Mouse (Mus musculus): ENCODE results near the gene Klhl8. TPM values are rescaled to one million over a fixed set of nuclear protein-coding genes. Genes with fewer than 3 reads are reported as not detected.

Klhl8 gene
- polyA plus RNA-seq, 1 experiment from 2014 or later = 14.1 TPM

GRCm38 (mm10) chr5:103908851-103909250 lies 2.2 kb downstream of the Klhl8 start:
- H3K4me2 ChIP-seq (ENCODE audit: low read depth, low read length) = no peak overlapping the region
- no peaks in the 10 kb centered on the region for H3K9me3 ChIP-seq (replicated peaks; ENCODE audit: control insufficient read depth, low read length)
- no peak overlapping the region for H3K27ac ChIP-seq (ENCODE audit: low read length)
- H3K36me3 ChIP-seq (ENCODE audit: control insufficient read depth, insufficient read depth, low read length) = no peaks in the 10 kb centered on the region
- 0 out of 2 replicates have a peak, but pooled peaks cover 8% of the 10 kb centered on the region for H3K4me1 ChIP-seq (ENCODE audit: control insufficient read depth, insufficient read depth, low read length)
- WGBS = 63% methylated on average over 7 of the region's 7 CpGs
- H3K27me3 ChIP-seq (ENCODE audit: control insufficient read depth, insufficient read depth, low read length) = no peaks in the 10 kb centered on the region
- no peak overlapping the region for H3K4me3 ChIP-seq (replicated peaks; ENCODE audit: low read length)
- H3K9ac ChIP-seq (ENCODE audit: low read length) = no peak overlapping the region
- no peak for ATAC-seq (ENCODE audit: insufficient read depth, low FRiP score)

GRCm38 (mm10) chr5:103907844-103908243 lies 3.2 kb downstream of the Klhl8 start:
- H3K9ac ChIP-seq (ENCODE audit: low read length) = no peak overlapping the region
- H3K4me2 ChIP-seq (ENCODE audit: low read depth, low read length) = no peak overlapping the region
- 0 out of 2 replicates have a peak, but pooled peaks cover 8% of the 10 kb centered on the region for H3K4me1 ChIP-seq (ENCODE audit: control insufficient read depth, insufficient read depth, low read length)
- H3K27me3 ChIP-seq (ENCODE audit: control insufficient read depth, insufficient read depth, low read length) = no peaks in the 10 kb centered on the region
- H3K27ac ChIP-seq (ENCODE audit: low read length) = no peak overlapping the region
- ATAC-seq (ENCODE audit: insufficient read depth, low FRiP score) = no peak
- no peaks in the 10 kb centered on the region for H3K36me3 ChIP-seq (ENCODE audit: control insufficient read depth, insufficient read depth, low read length)
- 82% methylated on average over 4 of the region's 4 CpGs for WGBS
- H3K4me3 ChIP-seq (replicated peaks; ENCODE audit: low read length) = no peak overlapping the region
- H3K9me3 ChIP-seq (replicated peaks; ENCODE audit: control insufficient read depth, low read length) = no peaks in the 10 kb centered on the region

GRCm38 (mm10) chr5:103906173-103906572 lies 4.9 kb downstream of the Klhl8 start:
- Histone ChIP-seq H3K4me2 (ENCODE audit: low read depth, low read length) (no peak overlapping the region), H3K4me3 (replicated peaks; ENCODE audit: low read length) (no peak overlapping the region), H3K9ac (ENCODE audit: low read length) (no peak overlapping the region), H3K9me3 (replicated peaks; ENCODE audit: control insufficient read depth, low read length) (no peaks in the 10 kb centered on the region), H3K4me1 (ENCODE audit: control insufficient read depth, insufficient read depth, low read length) (peaks cover 12% of the 10 kb centered on the region; the same call in 1 of the 2 replicates), H3K27ac (ENCODE audit: low read length) (no peak overlapping the region), H3K27me3 (ENCODE audit: control insufficient read depth, insufficient read depth, low read length) (no peaks in the 10 kb centered on the region), H3K36me3 (ENCODE audit: control insufficient read depth, insufficient read depth, low read length) (no peaks in the 10 kb centered on the region)
- ATAC-seq (ENCODE audit: insufficient read depth, low FRiP score) = no peak
- WGBS = 79% methylated on average over 6 of the region's 6 CpGs

GRCm38 (mm10) chr5:103898310-103898709 lies 12.7 kb downstream of the Klhl8 start:
- no peak overlapping the region for H3K27ac ChIP-seq (ENCODE audit: low read length)
- H3K27me3 ChIP-seq (ENCODE audit: control insufficient read depth, insufficient read depth, low read length) = no peaks in the 10 kb centered on the region
- no peak overlapping the region for H3K4me3 ChIP-seq (replicated peaks; ENCODE audit: low read length)
- no peak for ATAC-seq (ENCODE audit: insufficient read depth, low FRiP score)
- WGBS = 27% methylated on average over 1 of the region's 1 CpGs
- no peaks in the 10 kb centered on the region for H3K36me3 ChIP-seq (ENCODE audit: control insufficient read depth, insufficient read depth, low read length)
- no peak overlapping the region for H3K4me2 ChIP-seq (ENCODE audit: low read depth, low read length)
- H3K9me3 ChIP-seq (replicated peaks; ENCODE audit: control insufficient read depth, low read length) = no peaks in the 10 kb centered on the region
- peaks cover 5% of the 10 kb centered on the region; the same call in 1 of the 2 replicates for H3K4me1 ChIP-seq (ENCODE audit: control insufficient read depth, insufficient read depth, low read length)
- H3K9ac ChIP-seq (ENCODE audit: low read length) = no peak overlapping the region

GRCm38 (mm10) chr5:103889766-103890165 lies 21.3 kb downstream of the Klhl8 start:
- 46% methylated on average over 15 of the region's 15 CpGs for WGBS
- Histone ChIP-seq H3K4me1 (ENCODE audit: control insufficient read depth, insufficient read depth, low read length) (peaks cover 3% of the 10 kb centered on the region; the same call in 1 of the 2 replicates), H3K9me3 (replicated peaks; ENCODE audit: control insufficient read depth, low read length) (no peaks in the 10 kb centered on the region), H3K4me3 (replicated peaks; ENCODE audit: low read length) (no peak overlapping the region), H3K36me3 (ENCODE audit: control insufficient read depth, insufficient read depth, low read length) (no peaks in the 10 kb centered on the region), H3K9ac (ENCODE audit: low read length) (no peak overlapping the region), H3K27ac (ENCODE audit: low read length) (no peak overlapping the region), H3K27me3 (ENCODE audit: control insufficient read depth, insufficient read depth, low read length) (no peaks in the 10 kb centered on the region), H3K4me2 (ENCODE audit: low read depth, low read length) (no peak overlapping the region)
- no peak for ATAC-seq (ENCODE audit: insufficient read depth, low FRiP score)

DNA sequence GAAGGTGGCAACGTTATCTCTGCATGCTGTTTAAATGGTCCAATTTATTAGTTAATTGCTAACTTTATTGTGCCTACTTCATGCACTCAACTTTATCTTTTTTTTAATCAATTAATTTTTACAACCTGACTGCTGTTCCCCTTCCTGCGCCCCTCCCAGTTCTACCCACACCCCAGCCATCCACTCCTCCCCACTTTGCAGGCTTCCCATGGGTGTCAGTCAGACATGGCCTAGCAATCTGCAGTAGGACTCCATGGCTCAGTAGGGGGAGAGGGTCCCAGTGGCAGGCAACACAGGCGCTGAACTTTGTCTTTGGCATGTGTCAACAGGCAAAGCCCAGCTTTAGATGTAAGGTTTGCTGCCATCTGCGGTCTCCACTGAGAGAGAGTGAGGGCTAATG lies 47.3 kb downstream of the Klhl8 start:
- no peak overlapping the region for H3K9ac ChIP-seq (ENCODE audit: low read length)
- WGBS = 88% methylated on average over 4 of the region's 4 CpGs
- H3K36me3 ChIP-seq (ENCODE audit: control insufficient read depth, insufficient read depth, low read length) = no peaks in the 10 kb centered on the region
- no peak for ATAC-seq (ENCODE audit: insufficient read depth, low FRiP score)
- no peaks in the 10 kb centered on the region for H3K9me3 ChIP-seq (replicated peaks; ENCODE audit: control insufficient read depth, low read length)
- no peaks in the 10 kb centered on the region for H3K4me1 ChIP-seq (ENCODE audit: control insufficient read depth, insufficient read depth, low read length)
- H3K27ac ChIP-seq (ENCODE audit: low read length) = no peak overlapping the region
- no peak overlapping the region for H3K4me3 ChIP-seq (replicated peaks; ENCODE audit: low read length)
- H3K27me3 ChIP-seq (ENCODE audit: control insufficient read depth, insufficient read depth, low read length) = no peaks in the 10 kb centered on the region
- no peak overlapping the region for H3K4me2 ChIP-seq (ENCODE audit: low read depth, low read length)

GRCm38 (mm10) chr5:103860622-103861021 lies 50.4 kb downstream of the Klhl8 start:
- ATAC-seq (ENCODE audit: insufficient read depth, low FRiP score) = no peak
- WGBS = 89% methylated on average over 11 of the region's 11 CpGs
- no peaks in the 10 kb centered on the region for H3K36me3 ChIP-seq (ENCODE audit: control insufficient read depth, insufficient read depth, low read length)
- H3K9me3 ChIP-seq (replicated peaks; ENCODE audit: control insufficient read depth, low read length) = no peaks in the 10 kb centered on the region
- H3K27me3 ChIP-seq (ENCODE audit: control insufficient read depth, insufficient read depth, low read length) = no peaks in the 10 kb centered on the region
- H3K4me3 ChIP-seq (replicated peaks; ENCODE audit: low read length) = no peak overlapping the region
- no peak overlapping the region for H3K4me2 ChIP-seq (ENCODE audit: low read depth, low read length)
- no peaks in the 10 kb centered on the region for H3K4me1 ChIP-seq (ENCODE audit: control insufficient read depth, insufficient read depth, low read length)
- no peak overlapping the region for H3K9ac ChIP-seq (ENCODE audit: low read length)
- H3K27ac ChIP-seq (ENCODE audit: low read length) = no peak overlapping the region

- Histone ChIP-seq H3K9ac (ENCODE audit: low read length) (no peak overlapping the region), H3K4me1 (ENCODE audit: control insufficient read depth, insufficient read depth, low read length) (no peaks in the 10 kb centered on the region), H3K27ac (ENCODE audit: low read length) (no peak overlapping the region), H3K4me2 (ENCODE audit: low read depth, low read length) (no peak overlapping the region), H3K4me3 (replicated peaks; ENCODE audit: low read length) (no peak overlapping the region), H3K9me3 (replicated peaks; ENCODE audit: control insufficient read depth, low read length) (no peaks in the 10 kb centered on the region), H3K36me3 (ENCODE audit: control insufficient read depth, insufficient read depth, low read length) (no peaks in the 10 kb centered on the region; the same call in 1 of the 2 replicates), H3K27me3 (ENCODE audit: control insufficient read depth, insufficient read depth, low read length) (no peaks in the 10 kb centered on the region)
- no peak for ATAC-seq (ENCODE audit: insufficient read depth, low FRiP score)
- 88% methylated on average over 2 of the region's 2 CpGs for WGBS
Observed at GRCm38 (mm10) chr5:103857151-103857550, 53.9 kb downstream of the Klhl8 start.

DNA sequence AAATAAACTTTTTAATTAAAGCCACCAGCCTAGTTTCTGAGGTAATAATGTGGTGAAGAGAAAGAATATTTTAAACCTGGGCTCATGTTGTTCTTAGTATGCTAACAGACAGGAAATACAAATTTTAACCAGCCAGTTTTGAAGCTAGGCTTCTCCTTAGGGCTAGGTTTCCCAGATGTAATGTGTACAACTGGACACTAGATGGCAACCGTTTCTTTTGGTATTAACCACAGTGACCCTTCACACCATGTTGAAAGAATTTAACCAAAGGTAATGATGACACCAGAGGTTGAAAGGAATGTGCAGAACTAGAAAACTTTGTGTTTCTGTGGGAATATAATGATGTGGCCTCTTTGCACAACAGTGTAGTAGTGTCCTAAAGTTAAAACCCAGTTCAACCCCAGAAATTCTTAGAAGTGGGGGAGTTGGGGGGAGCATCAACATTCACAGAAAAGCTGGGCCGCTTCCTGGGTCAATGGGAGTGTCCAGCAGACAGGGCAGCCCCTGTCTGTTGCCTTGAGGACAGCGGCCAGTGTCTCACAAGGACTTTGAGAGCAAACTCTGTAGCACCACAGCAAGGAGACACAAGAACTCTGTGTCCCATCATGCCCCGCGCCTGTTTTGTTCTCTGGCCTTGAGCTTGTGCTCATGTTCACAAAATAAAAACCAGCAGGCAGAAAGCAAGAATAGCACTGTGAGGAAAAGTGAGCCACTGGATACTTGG lies 54.6 kb downstream of the Klhl8 start:
- H3K4me1 ChIP-seq (ENCODE audit: control insufficient read depth, insufficient read depth, low read length) = no peaks in the 10 kb centered on the region
- no peak overlapping the region for H3K4me2 ChIP-seq (ENCODE audit: low read depth, low read length)
- H3K27me3 ChIP-seq (ENCODE audit: control insufficient read depth, insufficient read depth, low read length) = no peaks in the 10 kb centered on the region
- no peak overlapping the region for H3K4me3 ChIP-seq (replicated peaks; ENCODE audit: low read length)
- 60% methylated on average over 5 of the region's 5 CpGs for WGBS
- H3K36me3 ChIP-seq (ENCODE audit: control insufficient read depth, insufficient read depth, low read length) = peaks cover 3% of the 10 kb centered on the region; the same call in 1 of the 2 replicates
- ATAC-seq (ENCODE audit: insufficient read depth, low FRiP score) = peak; percentile 69; the same call in 1 of the 2 replicates
- no peak overlapping the region for H3K9ac ChIP-seq (ENCODE audit: low read length)
- H3K9me3 ChIP-seq (replicated peaks; ENCODE audit: control insufficient read depth, low read length) = no peaks in the 10 kb centered on the region
- H3K27ac ChIP-seq (ENCODE audit: low read length) = no peak overlapping the region
